Mouse (Mus musculus) heart, embryonic 13.5 days (tissue): ENCODE results near the gene Ntn5. TPM values are rescaled to one million over a fixed set of nuclear protein-coding genes. Genes with fewer than 3 reads are reported as not detected.

Experiments
- ATAC-seq: fragments of 200-750 bp; cut with Nextera tagmentation; 2 replicates; pipeline ENCODE4 v1.8.0; 2017; ENCODE audit warnings: moderate TSS enrichment; ENCODE audit not compliant: insufficient number of reproducible peaks, low FRiP score, low TSS enrichment; ENCODE audit errors: extremely low read depth
- H3K27ac ChIP-seq: fragments of 300-500 bp; sonication (generic); replicated peaks from 2 replicates; pipeline ENCODE4 v1.5.1; 2015; ENCODE audit warnings: moderate library complexity, mild to moderate bottlenecking, inconsistent platforms
- H3K27me3 ChIP-seq: fragments of 300-500 bp; sonication (generic); replicated peaks from 2 replicates; pipeline ENCODE4 v1.6.1; 2015; ENCODE audit warnings: mild to moderate bottlenecking, inconsistent platforms
- H3K36me3 ChIP-seq: fragments of 300-500 bp; sonication (generic); 2 replicates; pipeline ENCODE4 v1.6.1; 2015; ENCODE audit warnings: mild to moderate bottlenecking, inconsistent platforms
- H3K4me1 ChIP-seq: fragments of 300-500 bp; sonication (generic); 2 replicates; pipeline ENCODE4 v1.6.1; 2015; ENCODE audit warnings: inconsistent platforms
- H3K4me2 ChIP-seq: fragments of 300-500 bp; sonication (generic); 2 replicates; pipeline ENCODE4 v1.6.1; 2015; ENCODE audit warnings: inconsistent platforms, mild to moderate bottlenecking, moderate library complexity
- H3K4me3 ChIP-seq: fragments of 300-500 bp; sonication (generic); 2 replicates; pipeline ENCODE4 v1.5.1; 2015; ENCODE audit warnings: moderate library complexity, mild to moderate bottlenecking, inconsistent platforms
- H3K9ac ChIP-seq: fragments of 300-500 bp; sonication (generic); 2 replicates; pipeline ENCODE4 v1.6.1; 2015; ENCODE audit warnings: inconsistent platforms, mild to moderate bottlenecking, moderate library complexity
- H3K9me3 ChIP-seq: fragments of 300-500 bp; sonication (generic); 2 replicates; pipeline ENCODE4 v1.6.1; 2016; ENCODE audit warnings: inconsistent platforms
- WGBS: fragments of 180-500 bp; shearing (Covaris S2); methylation state at CpG from one replicate; pipeline ENCODE4 v1.1.7; 2015; ENCODE audit warnings: mixed read lengths; 5-methylcytosine and 5-hydroxymethylcytosine counted together
- polyA plus RNA-seq: library from polyadenylated mRNA; unstranded; fragments of >200 nt; fragmentation: Nextera tagmentation; extraction: Ambion mirVana; gene quantifications from 2 replicates; pipeline ENCODE4 v1.2.1, GENCODE M21; 2015

Gene Ntn5
- polyA plus RNA-seq, 1 experiment from 2014 or later = 0.11 TPM

- Histone ChIP-seq H3K4me3 (peak overlapping the region; percentile 97), H3K9ac (peak overlapping the region; percentile 94), H3K4me2 (peak overlapping the region; percentile 78), H3K9me3 (no peaks in the 10 kb centered on the region), H3K4me1 (peaks cover 47% of the 10 kb centered on the region), H3K27ac (peak overlapping the region; percentile 65), H3K27me3 (no peaks in the 10 kb centered on the region), H3K36me3 (peaks cover 48% of the 10 kb centered on the region)
- ATAC-seq = no peak
- WGBS = 76% methylated on average over 19 of the region's 19 CpGs
Observed at GRCm38 (mm10) chr7:45715741-45716459, 32.1 kb downstream of the Ntn5 start.

- no peaks in the 10 kb centered on the region for H3K27me3 ChIP-seq
Observed at GRCm38 (mm10) chr7:45716460-45716857, 32.6 kb downstream of the Ntn5 start.

GRCm38 (mm10) chr7:45716952-45717917, 33.4 kb downstream of the Ntn5 start:
- Histone ChIP-seq H3K4me1 (peaks cover 50% of the 10 kb centered on the region), H3K4me3 (peak overlapping the region; percentile 97), H3K27ac (peak overlapping the region; percentile 90), H3K4me2 (peak overlapping the region; percentile 78), H3K9ac (peak overlapping the region; percentile 94), H3K36me3 (peaks cover 48% of the 10 kb centered on the region), H3K9me3 (no peaks in the 10 kb centered on the region), H3K27me3 (no peaks in the 10 kb centered on the region)
- no peak; the same call in 1 of the 2 replicates for ATAC-seq
- WGBS = 7% methylated on average over 31 of the region's 31 CpGs

More at GRCm38 (mm10) chr7:45716460-45716857, 32.6 kb downstream of the Ntn5 start:
- Histone ChIP-seq H3K9me3 (no peaks in the 10 kb centered on the region), H3K4me1 (peaks cover 50% of the 10 kb centered on the region), H3K27ac (peak overlapping the region; percentile 25; the same call in 1 of the 2 replicates), H3K4me3 (peak overlapping the region; percentile 97), H3K36me3 (peaks cover 48% of the 10 kb centered on the region), H3K4me2 (peak overlapping the region; percentile 78), H3K9ac (peak overlapping the region; percentile 94)
- no peak for ATAC-seq
- 81% methylated on average over 3 of the region's 3 CpGs for WGBS

GRCm38 (mm10) chr7:45717918-45718297, 34.1 kb downstream of the Ntn5 start, which contains the start of gene Sphk2:
Sphk2 (minus strand) TSS chr7:45718002.
- Histone ChIP-seq H3K9ac (peak within 1 kb of the TSS; percentile 99), H3K27me3 (no peaks in the 10 kb centered on the region), H3K27ac (peak within 1 kb of the TSS; percentile 90), H3K36me3 (peaks cover 48% of the 10 kb centered on the region), H3K4me3 (peak within 1 kb of the TSS; percentile 97), H3K4me2 (peak within 1 kb of the TSS; percentile 96), H3K4me1 (peaks cover 50% of the 10 kb centered on the region), H3K9me3 (no peaks in the 10 kb centered on the region)
- WGBS = under 1% methylated on average over 41 of the region's 41 CpGs
- ATAC-seq = peak; percentile 58

- H3K4me1 ChIP-seq = peaks cover 50% of the 10 kb centered on the region
- H3K4me2 ChIP-seq = peak overlapping the region; percentile 96
- no peaks in the 10 kb centered on the region for H3K9me3 ChIP-seq
- ATAC-seq = no peak
- H3K4me3 ChIP-seq = peak overlapping the region; percentile 97
- peaks cover 48% of the 10 kb centered on the region for H3K36me3 ChIP-seq
- WGBS = under 1% methylated on average over 20 of the region's 20 CpGs
- peak overlapping the region; percentile 90 for H3K27ac ChIP-seq
- H3K27me3 ChIP-seq = no peaks in the 10 kb centered on the region
- H3K9ac ChIP-seq = peak overlapping the region; percentile 99
Observed at GRCm38 (mm10) chr7:45718331-45718730, 34.5 kb downstream of the Ntn5 start.

GRCm38 (mm10) chr7:45719180-45719579, 35.4 kb downstream of the Ntn5 start:
- no peaks in the 10 kb centered on the region for H3K9me3 ChIP-seq
- WGBS = 80% methylated on average over 10 of the region's 10 CpGs
- no peak for ATAC-seq
- H3K4me2 ChIP-seq = peak overlapping the region; percentile 96
- H3K36me3 ChIP-seq = peaks cover 54% of the 10 kb centered on the region
- H3K4me3 ChIP-seq = peak overlapping the region; percentile 97
- no peaks in the 10 kb centered on the region for H3K27me3 ChIP-seq
- H3K4me1 ChIP-seq = peaks cover 47% of the 10 kb centered on the region
- no peak overlapping the region for H3K27ac ChIP-seq
- H3K9ac ChIP-seq = peak overlapping the region; percentile 99

GRCm38 (mm10) chr7:45719738-45720412, 36.1 kb downstream of the Ntn5 start:
- H3K27me3 ChIP-seq = no peaks in the 10 kb centered on the region
- 90% methylated on average over 16 of the region's 16 CpGs for WGBS
- H3K4me2 ChIP-seq = peak overlapping the region; percentile 96
- no peak overlapping the region for H3K27ac ChIP-seq
- peaks cover 41% of the 10 kb centered on the region for H3K4me1 ChIP-seq
- H3K9me3 ChIP-seq = no peaks in the 10 kb centered on the region
- peaks cover 61% of the 10 kb centered on the region for H3K36me3 ChIP-seq
- peak overlapping the region; percentile 97 for H3K4me3 ChIP-seq
- H3K9ac ChIP-seq = peak overlapping the region; percentile 99
- ATAC-seq = no peak

- H3K4me1 ChIP-seq = peaks cover 37% of the 10 kb centered on the region
- no peak within 1 kb of the TSS for H3K27ac ChIP-seq
- H3K9me3 ChIP-seq = no peaks in the 10 kb centered on the region
- no peaks in the 10 kb centered on the region for H3K27me3 ChIP-seq
- WGBS = 78% methylated on average over 14 of the region's 14 CpGs
- H3K36me3 ChIP-seq = peaks cover 69% of the 10 kb centered on the region
- peak within 1 kb of the TSS; percentile 99 for H3K9ac ChIP-seq
- H3K4me2 ChIP-seq = no peak within 1 kb of the TSS
- no peak within 1 kb of the TSS for H3K4me3 ChIP-seq
- ATAC-seq = no peak
Observed at GRCm38 (mm10) chr7:45720413-45721233, 36.8 kb downstream of the Ntn5 start, which contains the start of gene Fam83e. Fam83e (plus strand) TSS chr7:45721212.

GRCm38 (mm10) chr7:45721234-45721571, 37.4 kb downstream of the Ntn5 start:
- peaks cover 32% of the 10 kb centered on the region for H3K4me1 ChIP-seq
- H3K4me3 ChIP-seq = no peak overlapping the region
- peak overlapping the region; percentile 40; the same call in 1 of the 2 replicates for H3K9ac ChIP-seq
- H3K27ac ChIP-seq = no peak overlapping the region
- no peak overlapping the region for H3K4me2 ChIP-seq
- no peak for ATAC-seq
- peaks cover 74% of the 10 kb centered on the region for H3K36me3 ChIP-seq
- H3K27me3 ChIP-seq = no peaks in the 10 kb centered on the region
- 76% methylated on average over 7 of the region's 7 CpGs for WGBS
- no peaks in the 10 kb centered on the region for H3K9me3 ChIP-seq

GRCm38 (mm10) chr7:45721642-45722347, 38.0 kb downstream of the Ntn5 start:
- no peaks in the 10 kb centered on the region for H3K27me3 ChIP-seq
- H3K36me3 ChIP-seq = peaks cover 80% of the 10 kb centered on the region
- no peak overlapping the region for H3K4me3 ChIP-seq
- no peak for ATAC-seq
- H3K9ac ChIP-seq = peak overlapping the region; percentile 21; the same call in 1 of the 2 replicates
- peaks cover 26% of the 10 kb centered on the region for H3K4me1 ChIP-seq
- no peaks in the 10 kb centered on the region for H3K9me3 ChIP-seq
- no peak overlapping the region for H3K4me2 ChIP-seq
- WGBS = 58% methylated on average over 13 of the region's 13 CpGs
- H3K27ac ChIP-seq = no peak overlapping the region
